Mouse (Mus musculus): ENCODE data around the gene Pxylp1.
"Not testable (repeated sequence)": the region's sequence is repeated elsewhere in the genome, so short reads cannot be mapped to it uniquely, and the experiment has no call there.

Pxylp1 gene

DNA sequence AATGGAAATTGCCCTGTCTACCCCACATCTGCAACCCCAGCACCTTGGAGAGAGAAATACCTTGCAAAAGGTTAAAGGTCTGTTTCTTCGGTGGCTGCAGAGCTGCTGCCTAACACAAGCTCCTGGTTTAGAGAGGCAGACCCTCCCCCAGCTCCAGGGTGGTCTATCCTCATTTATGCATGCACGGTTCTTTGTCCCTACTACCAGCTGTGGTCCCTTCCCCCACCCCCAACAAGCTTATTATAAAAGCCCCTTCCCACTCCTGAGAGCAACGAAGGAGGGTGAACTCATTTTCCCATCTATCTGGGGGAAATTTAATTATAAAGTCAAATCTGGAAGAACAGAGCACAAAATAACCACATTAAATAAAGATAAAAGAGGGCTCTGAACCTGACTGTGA, at the start of gene Pxylp1:
Gene Pxylp1, minus strand, starts transcription at position 124 of the 400 bp plus-strand sequence.
- DNase-seq = no peak

DNA sequence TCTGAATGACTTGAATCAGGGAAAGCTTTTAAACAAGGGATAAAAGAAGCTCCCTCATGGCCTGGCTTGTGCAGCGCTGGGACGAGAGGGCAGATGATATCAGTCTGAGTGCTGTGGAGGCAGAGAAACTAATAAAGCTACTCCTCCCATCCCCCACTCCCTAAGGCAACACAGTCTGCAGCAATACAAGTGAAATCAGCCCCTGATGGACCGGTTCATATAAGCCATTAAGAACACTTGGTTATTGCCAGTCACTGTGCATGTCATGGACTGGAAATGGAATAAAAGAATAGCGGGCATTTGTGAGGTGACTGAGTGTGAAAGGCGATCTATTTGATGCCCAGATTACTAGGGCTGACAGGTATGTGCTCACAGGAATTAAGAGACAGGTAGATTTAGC, 46.4 kb upstream of the Pxylp1 start:
- no peak for DNase-seq

DNA sequence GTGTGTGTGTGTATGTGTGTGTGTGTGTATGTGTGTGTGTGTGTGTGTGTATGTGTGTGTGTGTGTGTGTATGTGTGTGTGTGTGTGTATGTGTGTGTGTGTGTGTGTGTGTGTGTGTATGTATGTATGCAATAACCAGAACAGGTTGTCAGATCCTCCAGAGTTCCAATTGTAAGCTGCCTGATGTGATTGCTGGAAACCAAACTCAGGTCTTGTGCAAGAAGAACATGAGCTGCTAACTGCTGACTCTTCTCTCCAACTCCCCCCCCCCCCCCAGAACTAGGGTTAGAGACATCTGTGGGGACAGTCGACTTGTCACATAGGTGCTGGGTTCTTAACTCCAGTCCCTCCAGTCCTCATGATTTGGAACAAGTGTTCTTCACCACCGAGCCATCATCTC, 44.0 kb upstream of the Pxylp1 start:
- not testable (repeated sequence) for DNase-seq

DNA sequence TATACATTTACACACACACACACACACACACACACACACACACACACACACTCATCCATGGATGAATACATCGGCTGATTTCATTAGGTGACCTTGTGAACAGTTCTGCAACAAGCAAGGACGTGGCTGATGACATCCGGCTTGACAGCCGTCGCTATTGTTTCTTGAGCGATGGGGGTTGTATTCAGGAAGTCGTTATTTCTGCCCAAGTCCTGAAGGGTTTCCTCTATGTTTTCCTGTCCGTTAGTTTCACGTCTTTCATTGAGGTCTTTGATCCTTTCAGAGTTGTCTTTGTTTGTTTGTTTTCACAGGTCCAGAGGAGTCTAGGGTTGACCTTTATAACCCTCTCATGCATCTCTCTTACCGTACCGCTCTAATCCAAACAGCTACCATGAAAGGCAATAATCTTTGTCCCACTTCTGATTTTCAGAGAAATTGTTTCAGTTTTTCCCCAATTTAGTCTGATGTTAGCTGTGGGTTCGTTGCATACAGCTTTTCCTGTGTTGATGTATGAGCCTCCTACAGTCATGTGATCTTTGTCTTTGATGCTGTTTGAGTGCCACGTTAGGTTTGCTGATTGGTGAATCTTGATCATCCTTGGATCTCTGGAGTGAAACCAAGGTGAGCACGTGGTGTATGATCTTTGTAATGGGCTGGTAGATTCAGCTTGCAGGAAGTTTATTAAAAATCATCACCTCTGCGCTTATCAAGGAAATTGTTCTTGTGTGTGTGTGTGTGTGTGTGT, 43.3 kb upstream of the Pxylp1 start:
- DNase-seq = peak; percentile 51 to 64

DNA sequence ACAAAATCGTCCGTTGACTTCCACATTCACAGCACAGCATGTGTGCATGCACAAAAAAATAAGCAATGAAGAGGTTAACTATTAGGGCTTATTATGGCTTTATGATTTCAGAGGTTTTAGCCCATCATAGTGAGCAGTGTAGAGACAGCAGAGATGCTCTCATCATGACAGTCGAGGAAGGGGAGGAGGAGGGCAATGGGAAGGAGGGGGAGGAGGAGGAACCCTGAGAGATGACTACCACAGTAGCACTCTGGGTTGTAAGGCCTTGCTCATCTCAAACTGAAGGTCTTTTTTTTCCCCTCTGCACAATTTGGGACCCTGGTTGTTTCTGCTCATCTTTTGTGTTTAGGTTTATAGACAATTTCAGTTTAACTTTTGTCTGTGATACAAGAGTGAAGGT, 42.3 kb upstream of the Pxylp1 start:
- DNase-seq = peak in 1 of 2 experiments; percentile 52

DNA sequence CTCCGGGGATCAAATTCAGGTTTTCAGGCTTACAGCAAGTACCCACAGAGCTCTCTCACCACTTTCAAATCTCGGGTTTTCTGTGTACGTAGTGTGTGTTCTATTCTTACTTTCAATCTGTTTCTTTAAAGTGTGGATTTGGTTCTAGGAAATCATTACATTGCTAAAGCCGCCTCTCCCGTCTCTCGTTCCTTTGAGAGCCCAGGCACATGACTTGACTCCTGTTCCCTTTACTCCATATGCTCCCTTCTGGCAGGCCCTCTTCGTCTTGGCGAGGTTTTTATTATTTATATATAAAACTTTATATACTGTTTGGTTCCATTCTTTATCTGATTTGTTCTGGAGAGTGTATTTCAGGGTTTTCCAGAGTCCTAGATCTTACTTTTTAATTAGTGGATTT, 40.3 kb upstream of the Pxylp1 start:
- DNase-seq = no peak

DNA sequence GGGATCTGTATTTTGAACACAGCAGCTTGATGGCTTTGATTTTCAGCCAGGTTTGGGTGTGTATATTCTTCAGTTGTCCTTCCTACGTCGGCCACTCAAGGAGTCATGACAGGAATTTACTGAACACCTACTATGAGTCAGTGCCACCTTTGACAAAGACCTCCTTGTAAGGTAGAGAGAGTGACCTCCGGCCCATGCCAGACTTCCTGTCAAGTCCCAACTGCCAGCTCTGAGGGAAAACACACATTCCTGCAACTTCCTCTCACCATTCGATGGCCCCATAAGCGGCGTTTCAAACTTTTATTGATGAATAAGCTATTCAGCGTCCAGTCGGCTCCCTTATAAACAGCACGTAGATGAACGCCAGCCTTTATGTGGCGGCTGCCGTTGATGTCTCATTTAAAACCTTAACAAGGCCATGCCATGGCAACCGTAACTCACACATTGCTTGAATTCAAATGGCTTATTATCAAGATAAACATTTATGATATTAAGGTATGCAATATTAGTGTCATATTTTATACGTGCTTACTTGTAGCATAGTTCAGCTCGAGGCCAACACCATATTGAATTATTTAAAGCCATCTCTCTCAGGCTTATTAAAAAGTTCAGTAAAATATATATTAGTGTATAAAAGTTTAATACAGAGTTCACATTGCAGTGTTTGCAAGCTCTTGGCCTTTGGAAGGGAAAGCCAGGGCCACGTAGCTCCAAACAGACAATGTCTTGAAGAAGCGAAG, 31.3 kb upstream of the Pxylp1 start:
- no peak for DNase-seq

DNA sequence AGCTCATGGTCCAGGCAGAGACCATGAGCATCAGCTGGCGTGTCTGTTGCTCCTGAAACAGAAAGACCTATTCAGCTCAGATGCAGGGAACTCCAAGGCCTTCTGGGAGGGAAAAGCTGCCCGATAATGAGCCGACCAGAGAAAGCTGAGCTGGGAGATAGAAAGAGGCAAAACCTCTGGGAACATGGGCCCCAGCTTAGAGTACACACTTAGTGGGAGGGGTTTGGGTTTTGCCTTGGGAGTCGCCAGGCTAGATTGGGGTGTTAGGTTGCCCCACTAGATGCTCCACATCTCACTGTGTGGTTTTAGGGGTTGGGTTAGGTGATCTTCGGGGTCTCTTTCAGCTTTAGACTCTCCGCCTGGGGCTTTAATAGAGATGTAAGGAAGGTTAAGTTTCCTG, 30.6 kb upstream of the Pxylp1 start:
- no peak for DNase-seq

DNA sequence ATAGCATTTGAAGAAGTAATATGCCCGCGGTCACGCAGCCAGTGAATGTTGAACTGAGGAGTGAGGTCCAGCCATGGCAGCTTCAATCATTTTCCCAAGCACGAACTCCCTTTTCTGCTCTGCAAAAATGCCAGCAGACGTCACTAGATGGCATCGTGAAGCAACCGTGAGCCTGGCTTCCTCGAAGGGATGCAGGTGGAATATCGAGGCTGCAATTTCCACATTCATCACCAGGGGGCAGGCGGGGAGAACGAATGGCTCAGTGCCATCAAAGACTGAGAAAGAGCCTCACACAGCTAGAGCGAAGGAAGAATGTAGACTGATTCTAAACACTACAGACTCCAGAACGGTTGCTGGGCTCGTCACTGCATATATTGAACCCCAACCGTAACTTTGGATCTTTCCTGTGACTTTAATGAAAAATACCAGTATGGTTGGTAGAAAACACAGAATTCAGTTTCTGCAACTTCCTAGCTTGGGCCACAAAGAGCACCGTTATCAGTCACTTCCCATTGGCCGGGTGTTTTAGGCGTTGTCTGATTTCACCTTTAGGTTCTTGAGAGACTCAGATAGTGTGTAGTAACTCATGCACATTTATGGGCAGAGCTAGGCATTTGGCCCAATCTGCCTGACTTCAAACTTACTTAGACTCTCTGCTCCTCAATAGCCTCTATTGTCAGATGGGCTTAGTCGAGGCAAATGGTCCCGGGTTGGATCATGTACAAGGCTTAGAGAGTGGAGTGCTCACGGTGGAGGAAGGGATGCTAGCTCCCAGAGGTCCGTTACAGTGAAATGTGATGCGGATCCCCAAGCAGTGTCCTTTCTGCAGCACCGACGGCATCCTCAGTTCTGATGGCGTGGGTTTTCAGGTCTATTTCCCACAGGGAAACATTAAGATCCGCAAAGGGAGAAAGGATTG, 24.4 kb upstream of the Pxylp1 start:
- DNase-seq = peak; percentile 94 to 99

DNA sequence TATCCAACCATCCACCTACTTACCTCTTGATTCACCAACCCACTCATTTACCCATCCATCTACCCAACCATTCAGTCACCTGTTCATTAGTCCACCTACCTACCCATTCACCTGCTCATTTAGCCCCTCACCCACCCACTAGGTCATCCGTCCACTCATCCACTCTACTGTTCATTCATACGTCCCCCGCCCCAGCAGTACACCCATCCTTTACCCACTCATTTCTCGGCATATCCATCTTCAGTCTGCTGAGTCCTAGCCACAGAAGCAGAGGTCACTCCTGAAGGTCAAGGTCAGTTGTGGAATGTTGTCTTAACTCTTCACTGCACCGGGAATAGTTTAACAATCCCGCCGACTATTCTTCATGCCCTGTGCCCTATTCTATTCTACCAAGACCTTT, 23.6 kb upstream of the Pxylp1 start:
- no peak for DNase-seq

DNA sequence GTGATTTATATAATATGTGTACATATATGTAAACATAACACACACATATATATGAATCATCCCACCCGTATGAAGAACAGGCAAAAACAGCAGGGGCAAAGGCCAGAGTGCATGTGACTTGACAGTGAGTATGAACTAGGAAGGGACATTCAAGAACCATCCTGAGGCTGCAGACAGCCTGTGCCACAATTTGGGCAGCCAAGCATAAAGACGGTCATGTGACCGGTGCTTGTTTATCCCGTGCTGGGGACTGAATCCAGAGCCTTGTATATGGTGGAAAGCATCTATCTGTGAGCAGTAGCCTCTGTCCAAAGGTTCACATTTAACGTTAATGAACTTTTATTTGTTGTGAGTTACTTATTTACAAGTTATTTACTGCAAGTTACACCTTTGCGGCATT, 22.4 kb upstream of the Pxylp1 start:
- no peak for DNase-seq

DNA sequence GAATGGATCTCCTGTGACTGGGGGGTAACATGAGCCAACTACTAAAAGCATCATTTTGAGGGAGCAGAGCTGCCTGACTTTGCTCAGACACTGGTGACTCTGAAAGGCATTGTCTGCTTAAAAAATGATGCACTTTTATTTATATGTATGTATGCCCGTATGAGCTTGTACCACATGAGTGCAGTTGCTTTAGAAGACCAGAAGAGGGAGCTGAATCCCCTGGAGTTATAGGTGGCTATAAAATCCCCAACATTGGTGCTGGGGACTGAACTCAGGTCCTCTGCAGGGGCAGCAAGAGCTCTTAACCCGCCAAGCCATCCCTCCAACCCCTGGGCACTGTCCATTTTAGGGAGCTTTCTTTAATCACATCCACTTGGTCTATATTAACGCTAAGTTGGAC, 21.5 kb upstream of the Pxylp1 start:
- no peak for DNase-seq

DNA sequence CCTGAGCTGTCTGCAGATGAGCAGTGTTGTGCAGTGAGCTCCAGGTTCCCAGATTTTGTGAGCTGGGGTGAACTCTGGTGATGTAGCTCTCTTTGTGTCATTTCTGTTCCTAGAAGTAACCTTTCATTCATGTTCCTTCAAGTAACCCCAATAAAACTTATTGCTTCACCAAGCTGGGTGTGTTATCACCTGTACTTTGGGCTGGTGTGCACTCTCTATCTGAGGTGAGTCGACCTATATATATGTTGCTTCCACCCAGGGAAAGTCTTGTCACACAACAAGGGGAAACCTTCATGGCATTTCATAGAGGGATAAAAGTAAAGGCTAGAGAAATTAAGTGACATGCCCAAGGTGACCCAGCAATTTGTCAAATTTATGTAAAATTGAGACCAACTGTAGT, 17.0 kb upstream of the Pxylp1 start:
- no peak for DNase-seq

DNA sequence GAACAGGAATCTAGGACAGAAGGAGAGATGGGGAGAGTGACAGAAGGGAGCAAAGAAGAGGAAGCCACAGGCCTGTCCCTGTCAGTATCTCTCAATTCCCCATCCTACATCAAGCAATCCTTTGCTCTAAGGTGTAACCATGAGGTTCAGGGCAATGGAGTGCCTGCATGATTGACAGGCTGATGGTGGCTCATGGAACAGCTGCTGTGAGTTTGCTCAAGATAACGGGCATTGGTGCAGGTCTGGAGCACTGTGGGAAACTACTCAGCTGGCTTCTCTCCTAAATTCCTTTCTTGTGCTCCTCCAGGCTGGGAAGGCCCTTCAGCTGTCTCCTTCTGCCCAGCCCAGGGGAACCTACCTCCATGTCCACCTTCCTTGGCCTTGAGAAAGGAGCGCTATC, 16.3 kb upstream of the Pxylp1 start:
- DNase-seq = no peak

DNA sequence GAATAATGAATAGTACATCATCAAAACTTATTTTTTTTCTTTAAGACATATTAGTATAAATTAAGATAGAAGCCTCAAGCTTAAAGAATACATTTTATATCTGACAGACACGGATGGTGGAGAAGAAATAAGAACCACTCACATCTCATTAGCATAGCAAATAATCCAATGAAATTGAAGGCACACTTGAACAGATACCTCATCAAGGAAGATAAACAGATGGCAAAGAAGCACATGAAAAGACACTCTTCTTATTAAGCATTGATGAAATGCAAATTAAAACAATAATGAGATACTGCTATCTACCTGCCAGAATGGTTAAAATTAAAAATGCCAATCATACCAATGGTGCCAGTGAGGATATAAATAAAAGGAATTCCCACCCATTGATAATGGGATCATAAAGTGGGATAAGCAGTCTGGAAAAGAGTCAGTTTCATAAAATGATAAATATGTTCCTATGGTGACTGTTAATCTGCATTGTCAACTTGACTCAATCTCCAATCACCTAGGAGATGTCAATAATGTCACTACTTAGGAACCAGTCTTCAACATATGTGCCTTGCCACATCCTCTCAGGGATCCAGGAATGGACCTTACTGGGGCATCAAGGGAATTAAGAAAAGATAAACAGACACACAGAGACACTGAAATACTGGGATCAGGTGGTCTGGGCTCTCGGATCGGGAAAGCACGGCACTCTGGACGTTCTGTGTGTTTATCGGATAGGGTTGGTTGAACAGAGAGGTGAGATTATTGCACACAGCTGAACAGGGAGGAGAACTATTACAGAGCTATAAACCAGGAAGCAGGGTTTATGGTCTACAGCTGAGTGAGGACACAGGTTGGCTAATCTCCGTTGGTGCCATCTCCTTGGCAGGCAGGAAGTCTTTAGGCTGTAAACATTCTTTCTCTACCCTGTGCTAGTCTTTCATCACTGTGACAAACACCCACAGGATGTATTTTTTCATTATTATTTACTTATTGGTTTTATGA, 12.2 kb upstream of the Pxylp1 start:
- DNase-seq = no peak

DNA sequence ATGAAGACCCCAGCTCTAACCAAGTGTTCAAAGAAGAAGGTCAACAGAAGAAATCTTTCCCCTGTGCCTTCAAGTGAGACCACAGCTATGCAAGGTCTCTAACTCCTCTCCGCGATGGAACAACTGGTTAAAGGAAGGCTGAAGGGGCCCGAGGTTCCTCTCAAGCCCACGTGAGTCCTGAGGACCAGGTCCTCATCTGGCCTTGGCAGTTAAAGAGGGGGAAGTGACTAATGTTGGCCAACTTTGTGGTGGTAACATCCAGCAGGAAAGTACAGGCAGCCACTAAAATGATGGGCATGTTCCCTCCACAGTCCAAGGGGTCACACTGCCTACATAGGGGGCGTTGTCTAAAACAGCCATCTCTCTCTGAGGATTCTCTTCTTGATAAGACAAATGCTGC, 7.2 kb upstream of the Pxylp1 start:
- no peak for DNase-seq

DNA sequence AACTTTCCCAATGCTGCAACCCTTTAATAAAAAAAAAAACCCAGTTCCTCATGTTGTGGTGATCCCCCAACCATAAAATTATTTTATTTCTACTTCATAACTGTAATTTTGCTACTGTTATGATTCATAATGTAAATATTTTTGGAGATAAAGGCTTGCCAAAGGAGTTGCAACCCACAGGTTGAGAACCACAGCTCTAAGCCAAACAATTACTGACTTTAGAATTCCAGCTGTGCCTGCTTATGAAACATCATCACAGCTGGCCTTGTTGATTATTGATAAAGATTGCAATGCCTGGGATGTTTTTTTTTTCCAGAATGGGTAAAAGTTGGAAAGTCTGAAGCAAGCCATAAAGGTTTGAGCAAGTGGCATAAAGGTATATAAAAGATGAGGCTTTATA, 6.5 kb upstream of the Pxylp1 start:
- DNase-seq = no peak

DNA sequence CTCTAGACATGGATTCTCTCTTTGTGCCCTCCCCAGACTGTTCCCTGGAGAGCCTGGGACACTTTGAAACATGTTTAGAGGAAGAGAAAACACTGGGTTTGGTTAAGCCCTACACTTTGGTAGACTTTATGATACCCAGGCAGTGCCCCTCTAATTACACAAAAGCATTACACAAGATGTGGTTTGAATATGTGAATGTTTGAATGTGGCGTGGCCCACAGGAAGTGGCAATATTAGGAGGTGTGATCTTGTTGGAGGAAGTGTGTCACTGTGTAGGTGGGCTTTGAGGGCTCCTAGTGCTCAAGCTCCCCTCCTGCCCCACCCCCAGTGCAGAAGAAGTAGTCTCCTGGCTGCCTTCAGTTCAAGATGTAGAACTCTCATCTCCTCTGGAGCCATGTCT, 4.2 kb upstream of the Pxylp1 start:
- DNase-seq = no peak

DNA sequence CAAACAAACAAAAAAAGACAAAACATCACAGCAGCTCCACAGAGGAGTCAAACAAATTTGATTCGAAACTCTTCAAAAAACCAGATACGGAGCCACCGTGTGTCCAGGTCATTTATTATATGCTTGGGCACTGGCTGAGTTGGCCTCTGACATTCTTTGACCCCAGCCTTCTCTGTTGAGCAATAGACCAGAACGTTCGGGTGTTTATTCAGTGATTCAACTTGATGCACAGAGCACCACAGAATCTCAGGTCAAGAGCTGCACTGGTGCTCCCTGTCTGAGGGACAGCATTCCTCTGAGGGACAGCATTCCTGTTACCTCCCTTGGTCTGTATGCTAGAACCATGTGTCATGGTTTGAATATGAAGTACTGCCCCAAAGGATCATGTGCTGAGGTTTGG, 1.1 kb upstream of the Pxylp1 start:
- DNase-seq = no peak

DNA sequence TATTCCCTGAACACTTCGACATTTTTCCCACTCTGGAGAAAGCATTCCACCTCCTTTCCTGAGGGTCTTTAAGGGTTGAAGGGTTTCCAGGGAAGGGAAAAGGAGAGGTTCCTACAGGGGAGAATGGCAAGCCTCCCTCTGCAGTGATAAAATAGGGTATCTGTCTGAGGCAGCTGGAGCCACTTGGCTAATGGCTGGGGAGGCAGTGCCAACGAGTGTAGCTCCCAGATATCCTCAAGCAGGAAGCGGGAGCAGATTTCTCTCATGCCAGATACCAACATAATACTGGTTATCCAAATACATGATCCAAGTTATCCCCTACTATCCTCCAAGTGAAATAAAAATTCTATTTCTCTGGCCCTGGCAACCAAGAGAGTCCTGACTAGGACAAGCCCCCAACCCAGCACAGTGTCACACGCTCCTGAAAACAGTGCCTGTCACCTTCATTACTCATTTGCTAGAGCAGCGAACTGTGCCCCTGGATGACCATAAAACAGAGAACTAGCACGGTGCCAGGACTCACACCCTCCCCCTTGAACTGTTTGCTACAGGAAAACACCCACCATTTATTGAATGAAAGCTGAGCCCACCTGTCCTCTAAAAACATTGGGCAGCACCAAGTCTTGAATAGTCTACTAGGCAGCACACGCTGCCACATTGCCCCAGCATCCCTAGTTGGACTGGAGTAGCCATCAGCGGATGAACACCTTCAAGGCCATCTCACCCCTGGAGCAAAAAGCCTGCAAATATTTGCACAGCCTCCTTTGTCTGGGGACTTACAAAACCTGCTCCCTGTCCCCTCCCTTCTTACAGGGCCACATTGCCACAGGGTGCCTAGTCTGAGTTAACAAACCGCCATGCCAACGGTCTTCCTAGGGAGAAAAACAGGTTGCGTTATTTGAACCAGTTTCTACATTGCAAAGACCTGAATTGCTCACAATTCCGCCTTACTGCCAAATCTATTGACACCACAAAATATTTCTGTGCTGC, 833 bp downstream of the Pxylp1 start:
- DNase-seq = no peak

DNA sequence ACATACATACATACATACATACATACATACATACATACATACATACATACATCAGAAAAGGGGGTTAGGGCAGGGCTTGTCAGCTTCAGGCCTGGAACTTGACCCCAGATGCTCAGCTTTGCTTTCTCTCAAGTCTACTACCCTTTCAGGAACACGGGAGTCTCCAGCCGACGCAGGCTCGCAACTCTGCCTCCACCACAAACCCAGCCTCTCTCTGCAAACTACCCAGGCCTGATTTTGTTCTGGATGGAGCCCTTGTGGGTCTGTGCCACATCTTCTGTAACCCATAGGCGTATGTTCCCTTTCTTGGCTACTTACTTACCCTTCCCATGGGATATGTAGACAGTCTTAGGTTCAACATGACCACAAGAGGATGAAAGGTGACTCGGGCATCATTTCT, 1.7 kb downstream of the Pxylp1 start:
- DNase-seq = no peak

Measured in thymus, postnatal 36 days (tissue).